Mouse (Mus musculus): ENCODE measurements around the gene Dbn1. TPM values are rescaled to one million over a fixed set of nuclear protein-coding genes. Genes with fewer than 3 reads are reported as not detected.
A peak's percentile ranks its signal among the peaks of the same experiment; 100 is the strongest.

The Dbn1 gene
- polyA plus RNA-seq, 1 experiment, result 9.8 TPM

GRCm38 (mm10) chr13:55430566-55430965 is 57.3 kb downstream of the Dbn1 start:
- no peak overlapping the region for H3K27ac ChIP-seq (ENCODE audit: insufficient read depth, low read depth, low read length)

DNA sequence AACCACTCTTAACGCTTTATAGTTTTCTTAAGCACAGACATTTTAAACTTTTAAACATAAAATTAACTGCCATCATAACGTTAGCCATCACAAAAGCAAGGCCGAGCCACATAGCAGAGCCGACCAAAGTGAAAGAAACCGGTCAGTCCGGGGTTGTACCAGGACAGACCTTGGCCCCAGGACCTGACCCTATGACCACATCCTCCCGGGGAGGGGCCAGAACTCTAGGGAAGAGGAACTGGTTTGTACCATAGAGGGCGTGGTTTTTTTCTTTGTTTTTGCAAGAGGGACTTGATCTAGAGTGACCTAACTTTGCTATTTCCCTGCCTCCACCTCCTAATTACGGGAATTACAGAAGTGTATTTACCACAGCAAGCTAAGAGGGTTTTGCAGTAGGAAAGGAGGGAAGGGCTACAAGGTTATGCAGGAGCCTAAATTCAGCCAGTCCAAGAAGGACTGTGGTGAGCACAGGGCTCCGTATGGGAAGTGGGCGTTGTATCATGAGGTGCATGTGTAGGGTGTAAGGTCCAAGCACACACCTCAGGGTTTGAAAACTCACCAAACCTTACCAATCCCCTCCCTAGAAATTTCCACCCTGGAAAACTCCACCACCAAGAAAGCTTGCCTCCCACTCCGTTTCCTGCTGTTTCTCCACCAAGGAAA is 58.6 kb downstream of the Dbn1 start:
- WGBS, result 43% methylated on average over 12 of the region's 12 CpGs
- Histone ChIP-seq H3K27me3 (ENCODE audit: control insufficient read depth, insufficient read depth, low read length) (no peaks in the 10 kb centered on the region), H3K27ac (ENCODE audit: insufficient read depth, low read depth, low read length) (peak overlapping the region; percentile 43), H3K4me1 (ENCODE audit: control insufficient read depth, insufficient read depth, insufficient read length, low read length) (peaks cover 8% of the 10 kb centered on the region; the same call in 1 of the 2 replicates), H3K4me3 (ENCODE audit: low read depth, low read length) (no peak overlapping the region), H3K36me3 (ENCODE audit: control insufficient read depth, insufficient read depth, low read length) (no peaks in the 10 kb centered on the region)
- TF ChIP-seq CTCF (IDR thresholded peaks at IDR 0.05; ENCODE audit: extremely low read depth, insufficient read length, insufficient replicate concordance, low read depth, low read length) (no peak), POLR2A (IDR thresholded peaks at IDR 0.05; ENCODE audit: low read depth, low read length) (no peak)

More at GRCm38 (mm10) chr13:55430566-55430965, 57.3 kb downstream of the Dbn1 start:
- Histone ChIP-seq H3K4me3 (ENCODE audit: low read depth, low read length) (no peak overlapping the region), H3K4me1 (ENCODE audit: control insufficient read depth, insufficient read depth, insufficient read length, low read length) (peaks cover 8% of the 10 kb centered on the region; the same call in 1 of the 2 replicates), H3K27me3 (ENCODE audit: control insufficient read depth, insufficient read depth, low read length) (no peaks in the 10 kb centered on the region), H3K36me3 (ENCODE audit: control insufficient read depth, insufficient read depth, low read length) (no peaks in the 10 kb centered on the region)
- no peak for TF ChIP-seq POLR2A (IDR thresholded peaks at IDR 0.05; ENCODE audit: low read depth, low read length)
- TF ChIP-seq CTCF (IDR thresholded peaks at IDR 0.05; ENCODE audit: extremely low read depth, insufficient read length, insufficient replicate concordance, low read depth, low read length), result no peak
- WGBS, result 89% methylated on average over 2 of the region's 2 CpGs

DNA sequence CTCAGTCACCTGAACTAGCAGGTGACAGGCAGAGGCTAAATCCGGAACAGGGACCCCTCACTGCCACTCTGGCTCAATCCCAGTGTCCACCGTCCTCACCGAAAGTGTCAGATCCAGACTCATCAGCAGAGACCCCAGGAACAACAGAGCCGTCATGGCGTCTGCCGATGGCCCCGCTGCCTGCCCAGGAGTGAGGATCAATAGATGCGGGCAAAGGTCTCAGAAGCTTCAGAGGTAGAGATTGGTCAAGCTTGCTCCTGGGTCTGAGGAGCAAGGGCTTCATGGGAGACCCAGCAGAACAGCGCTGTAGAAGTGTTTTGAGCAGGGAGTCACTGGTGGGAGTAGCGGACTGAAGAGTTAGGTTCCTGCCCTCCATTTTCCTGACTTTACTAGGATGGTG is 61.3 kb downstream of the Dbn1 start, which contains the start of gene F12:
TSS of gene F12 (minus strand) at position 181 of the 400 bp plus-strand sequence.
- 80% methylated on average over 10 of the region's 10 CpGs for WGBS
- H3K27me3 ChIP-seq (ENCODE audit: control insufficient read depth, insufficient read depth, low read length), result no peaks in the 10 kb centered on the region
- H3K27ac ChIP-seq (ENCODE audit: insufficient read depth, low read depth, low read length), result no peak within 1 kb of the TSS
- H3K36me3 ChIP-seq (ENCODE audit: control insufficient read depth, insufficient read depth, low read length), result no peaks in the 10 kb centered on the region
- TF ChIP-seq POLR2A (IDR thresholded peaks at IDR 0.05; ENCODE audit: low read depth, low read length) (no peak), CTCF (IDR thresholded peaks at IDR 0.05; ENCODE audit: extremely low read depth, insufficient read length, insufficient replicate concordance, low read depth, low read length) (no peak)
- H3K4me3 ChIP-seq (ENCODE audit: low read depth, low read length), result no peak within 1 kb of the TSS
- H3K4me1 ChIP-seq (ENCODE audit: control insufficient read depth, insufficient read depth, insufficient read length, low read length), result peaks cover 8% of the 10 kb centered on the region

Other genes starting within 250 kb of the Dbn1 start
- gene Prelid1, start 167.6 kb downstream of the Dbn1 start, polyA plus RNA-seq (2012; rRNA removed), result 383 and 921 TPM in 2 replicates
- gene Rab24, start 166.2 kb downstream of the Dbn1 start, polyA plus RNA-seq (2012; rRNA removed), result 54.9 and 101 TPM in 2 replicates
- gene Mxd3, start 158.3 kb downstream of the Dbn1 start, polyA plus RNA-seq (2012; rRNA removed), result 5.1 and 8.5 TPM in 2 replicates
- 63.0 and 107 TPM in 2 replicates for gene Lman2, start 125.3 kb downstream of the Dbn1 start, polyA plus RNA-seq (2012; rRNA removed)
- 5.9 and 14.6 TPM in 2 replicates for gene Rgs14, start 118.4 kb downstream of the Dbn1 start, polyA plus RNA-seq (2012; rRNA removed)
- 0.05 and 0.60 TPM in 2 replicates for gene Slc34a1, start 89.9 kb downstream of the Dbn1 start, polyA plus RNA-seq (2012; rRNA removed)
- gene Pfn3, start 72.9 kb downstream of the Dbn1 start, polyA plus RNA-seq (2012; rRNA removed), result not detected in 2 replicates
- gene F12, start 61.3 kb downstream of the Dbn1 start, polyA plus RNA-seq (2012; rRNA removed), result 0.41 and 0.60 TPM in 2 replicates
- 21.1 and 38.4 TPM in 2 replicates for gene Grk6, start 43.0 kb downstream of the Dbn1 start, polyA plus RNA-seq (2012; rRNA removed)
- gene Prr7, start 23.8 kb downstream of the Dbn1 start, polyA plus RNA-seq (2012; rRNA removed), result 5.9 and 8.2 TPM in 2 replicates
- 57.1 and 60.2 TPM in 2 replicates for gene Pdlim7, start 25.6 kb upstream of the Dbn1 start, polyA plus RNA-seq (2012; rRNA removed)
- gene Dok3, start 41.2 kb upstream of the Dbn1 start, polyA plus RNA-seq (2012; rRNA removed), result 14.1 and 25.7 TPM in 2 replicates
- gene Ddx41, start 48.5 kb upstream of the Dbn1 start, polyA plus RNA-seq (2012; rRNA removed), result 27.3 and 53.6 TPM in 2 replicates
- 51.0 and 76.9 TPM in 2 replicates for gene Fam193b, start 83.0 kb upstream of the Dbn1 start, polyA plus RNA-seq (2012; rRNA removed)
- gene Tmed9, start 85.6 kb upstream of the Dbn1 start, polyA plus RNA-seq (2012; rRNA removed), result 17.6 and 21.1 TPM in 2 replicates
- gene B4galt7, start 111.8 kb upstream of the Dbn1 start, polyA plus RNA-seq (2012; rRNA removed), result 11.4 and 16.7 TPM in 2 replicates
- gene Caml, start 134.9 kb upstream of the Dbn1 start, polyA plus RNA-seq (2012; rRNA removed), result 3.8 and 5.7 TPM in 2 replicates
- 2.2 and 5.1 TPM in 2 replicates for gene Ddx46, start 146.9 kb upstream of the Dbn1 start, polyA plus RNA-seq (2012; rRNA removed)
- 4.9 and 7.5 TPM in 2 replicates for gene B230219D22Rik, start 205.0 kb upstream of the Dbn1 start, polyA plus RNA-seq (2012; rRNA removed)
- 21.5 and 32.8 TPM in 2 replicates for gene Txndc15, start 226.5 kb upstream of the Dbn1 start, polyA plus RNA-seq (2012; rRNA removed)
- gene Pcbd2, start 239.3 kb upstream of the Dbn1 start, polyA plus RNA-seq (2012; rRNA removed), result 5.9 and 20.2 TPM in 2 replicates

Data from small intestine, adult 2 months (tissue).